Mouse (Mus musculus) megakaryocyte, embryonic 14.5 days (primary cell): ENCODE results near the gene Sh2d4b. TPM values are rescaled to one million over a fixed set of nuclear protein-coding genes. Genes with fewer than 3 reads are reported as not detected.

ENCODE experiments used
- H3K27me3 ChIP-seq: replicated peaks from 2 replicates; pipeline ENCODE3; 2012; ENCODE audit warnings: inconsistent platforms
- H3K36me3 ChIP-seq: replicated peaks from 2 replicates; pipeline ENCODE3; 2012; ENCODE audit warnings: low read length, inconsistent platforms, mixed read lengths
- H3K4me1 ChIP-seq: 2 replicates; pipeline ENCODE4 v1.6.1; 2012; ENCODE audit warnings: inconsistent platforms
- H3K4me3 ChIP-seq: replicated peaks from 2 replicates; pipeline ENCODE3; 2012; ENCODE audit warnings: moderate library complexity, mild to moderate bottlenecking, inconsistent platforms
- H3K9me3 ChIP-seq: 2 replicates; pipeline ENCODE4 v1.6.1; 2012; ENCODE audit warnings: inconsistent platforms
- FLI1 ChIP-seq: IDR thresholded peaks from 2 replicates; pipeline ENCODE4 v1.6.1; 2012; ENCODE audit warnings: low read length, inconsistent platforms, mixed read lengths
- GATA1 ChIP-seq: IDR thresholded peaks from 3 replicates; pipeline ENCODE4 v1.6.1; 2012; ENCODE audit warnings: mixed read lengths, low read length, inconsistent platforms, borderline replicate concordance
- polyA plus RNA-seq: library from polyadenylated mRNA; stranded (reverse); fragments of >175 nt; gene quantifications from 2 replicates; pipeline ENCODE4 v1.2.3, GENCODE M21; 2012; ENCODE audit warnings: low replicate concordance; ENCODE audit not compliant: insufficient read depth

Sh2d4b gene
- polyA plus RNA-seq, 1 experiment: 1.1 TPM

- Histone ChIP-seq H3K36me3 (peaks cover 8% of the 10 kb centered on the region), H3K4me1 (peaks cover 27% of the 10 kb centered on the region), H3K9me3 (no peaks in the 10 kb centered on the region), H3K27me3 (no peaks in the 10 kb centered on the region), H3K4me3 (no peak overlapping the region)
- no peak for TF ChIP-seq GATA1
- no peak for TF ChIP-seq FLI1
These were observed 818 bp upstream of the Sh2d4b start for GRCm38 (mm10) chr14:40893884-40894283.

- TF ChIP-seq FLI1: no peak
- Histone ChIP-seq H3K4me1 (peaks cover 27% of the 10 kb centered on the region), H3K9me3 (no peaks in the 10 kb centered on the region), H3K4me3 (no peak overlapping the region), H3K27me3 (no peaks in the 10 kb centered on the region), H3K36me3 (no peaks in the 10 kb centered on the region)
These were observed 690 bp downstream of the Sh2d4b start for GRCm38 (mm10) chr14:40892326-40892825.

DNA sequence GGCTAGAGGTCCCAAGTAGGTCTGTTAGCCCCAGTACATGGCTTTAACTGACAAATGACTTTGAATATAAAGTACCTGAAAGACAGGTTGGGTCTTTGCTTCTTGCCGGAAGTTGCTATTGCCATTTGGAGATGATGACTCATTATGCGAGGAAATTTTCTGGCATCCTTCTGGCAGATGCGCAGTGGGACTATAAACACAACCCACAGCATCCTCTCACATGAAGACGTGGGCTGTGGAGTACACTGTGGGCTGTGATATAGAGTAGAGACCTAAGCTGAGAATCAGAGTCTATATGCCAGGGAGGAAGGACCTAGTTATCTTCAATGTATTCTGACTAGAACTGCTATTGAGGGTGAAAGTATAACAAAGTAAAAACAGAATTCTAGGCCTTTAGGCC lies 1.6 kb downstream of the Sh2d4b start:
- Histone ChIP-seq H3K9me3 (no peaks in the 10 kb centered on the region), H3K27me3 (no peaks in the 10 kb centered on the region), H3K4me3 (no peak overlapping the region), H3K4me1 (peaks cover 28% of the 10 kb centered on the region), H3K36me3 (no peaks in the 10 kb centered on the region)
- TF ChIP-seq GATA1 (no peak), FLI1 (no peak)

DNA sequence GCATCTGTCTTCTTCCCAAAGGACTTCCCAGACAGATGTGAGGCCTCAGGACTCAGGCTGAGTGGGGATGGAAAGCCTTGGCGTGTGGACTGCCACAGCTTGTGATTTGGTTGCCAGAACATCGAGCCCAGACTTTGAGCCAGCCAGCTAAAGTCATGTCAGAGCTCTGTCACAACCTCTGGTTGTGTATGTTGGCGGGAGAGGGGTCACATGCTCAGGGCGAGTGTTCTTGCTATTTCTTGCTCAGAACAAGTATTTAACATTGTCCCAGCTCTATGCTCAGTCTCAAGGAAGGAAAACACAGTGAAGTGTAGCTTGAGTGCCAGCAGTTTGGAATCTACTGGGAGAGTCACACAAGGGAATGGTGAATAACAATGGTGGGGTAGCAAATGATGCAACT lies 3.4 kb downstream of the Sh2d4b start:
- H3K9me3 ChIP-seq: no peaks in the 10 kb centered on the region
- no peaks in the 10 kb centered on the region for H3K27me3 ChIP-seq
- TF ChIP-seq GATA1: no peak
- no peak for TF ChIP-seq FLI1
- H3K4me3 ChIP-seq: no peak overlapping the region
- peaks cover 32% of the 10 kb centered on the region for H3K4me1 ChIP-seq
- no peaks in the 10 kb centered on the region for H3K36me3 ChIP-seq

- TF ChIP-seq FLI1 (no peak), GATA1 (no peak)
- Histone ChIP-seq H3K36me3 (no peaks in the 10 kb centered on the region), H3K27me3 (no peaks in the 10 kb centered on the region), H3K4me1 (peaks cover 27% of the 10 kb centered on the region), H3K9me3 (no peaks in the 10 kb centered on the region), H3K4me3 (no peak overlapping the region)
These were observed 3.9 kb downstream of the Sh2d4b start for GRCm38 (mm10) chr14:40889181-40889580.

- H3K36me3 ChIP-seq: no peaks in the 10 kb centered on the region
- H3K4me3 ChIP-seq: no peak overlapping the region
- no peaks in the 10 kb centered on the region for H3K9me3 ChIP-seq
- H3K4me1 ChIP-seq: peaks cover 15% of the 10 kb centered on the region
- H3K27me3 ChIP-seq: no peaks in the 10 kb centered on the region
- TF ChIP-seq GATA1: no peak
- TF ChIP-seq FLI1: no peak
These were observed 6.5 kb downstream of the Sh2d4b start for GRCm38 (mm10) chr14:40886428-40887202.

DNA sequence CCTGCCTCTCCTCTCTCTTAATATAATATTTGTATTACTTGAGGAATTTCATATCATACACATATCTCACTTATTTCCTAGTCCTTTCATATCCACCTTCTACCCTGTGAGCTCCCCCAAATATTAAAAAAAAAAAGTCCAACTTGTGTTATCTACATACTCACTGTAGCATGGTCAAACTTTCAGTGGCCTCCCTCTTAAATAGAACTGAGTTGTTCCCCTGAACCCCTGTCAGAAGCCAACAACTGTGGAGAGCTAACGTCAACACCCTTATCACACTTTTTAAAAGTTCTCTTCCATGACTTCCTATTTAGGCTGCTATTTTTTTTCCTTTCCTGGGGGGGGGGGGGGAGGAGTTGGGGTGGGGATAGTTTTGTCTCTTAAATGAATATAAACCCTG lies 7.3 kb downstream of the Sh2d4b start:
- H3K4me3 ChIP-seq: no peak overlapping the region
- no peaks in the 10 kb centered on the region for H3K27me3 ChIP-seq
- TF ChIP-seq FLI1 (no peak), GATA1 (no peak)
- H3K36me3 ChIP-seq: no peaks in the 10 kb centered on the region
- peaks cover 15% of the 10 kb centered on the region for H3K4me1 ChIP-seq
- no peaks in the 10 kb centered on the region for H3K9me3 ChIP-seq

DNA sequence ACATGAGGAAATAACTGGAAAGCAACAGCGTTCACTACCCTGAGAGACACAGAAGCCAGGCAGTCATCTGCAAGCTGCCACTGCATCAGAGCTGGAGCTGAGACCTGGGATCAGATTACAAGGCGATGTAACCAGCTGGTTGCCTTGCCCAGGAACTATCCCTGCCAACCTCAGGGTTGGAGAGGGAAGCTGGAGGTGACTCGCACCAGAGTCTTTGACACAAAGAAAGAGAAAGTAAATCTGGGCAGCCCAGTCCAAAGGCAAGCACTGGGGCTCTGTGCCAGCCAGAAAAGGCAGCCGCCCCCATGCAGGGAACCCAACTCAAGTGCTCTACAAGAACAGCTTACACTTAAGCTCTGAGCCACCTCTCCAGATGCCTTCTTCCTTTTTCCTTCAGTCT lies 7.8 kb downstream of the Sh2d4b start:
- H3K4me3 ChIP-seq: no peak overlapping the region
- H3K36me3 ChIP-seq: no peaks in the 10 kb centered on the region
- peaks cover 15% of the 10 kb centered on the region for H3K4me1 ChIP-seq
- no peaks in the 10 kb centered on the region for H3K27me3 ChIP-seq
- no peak for TF ChIP-seq FLI1
- no peak for TF ChIP-seq GATA1
- H3K9me3 ChIP-seq: no peaks in the 10 kb centered on the region

DNA sequence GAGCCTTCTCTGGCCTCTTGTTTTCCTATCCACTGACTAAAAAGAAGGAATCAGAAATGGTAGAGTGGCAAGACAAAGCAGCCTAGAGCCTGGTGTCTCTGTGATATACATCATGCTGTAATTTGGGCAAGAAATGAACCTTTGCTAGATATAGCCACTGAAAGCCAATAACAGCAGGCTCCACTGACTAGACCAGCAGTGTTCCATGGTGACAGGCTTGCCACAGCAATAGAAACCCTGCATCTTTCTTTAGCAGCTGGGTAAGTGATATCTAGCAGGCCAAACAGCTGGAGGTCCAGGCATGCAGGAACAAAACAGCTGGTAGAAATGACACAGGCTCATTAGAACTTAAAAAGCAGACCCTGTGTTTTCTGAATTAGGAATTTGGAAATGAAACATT lies 18.5 kb downstream of the Sh2d4b start:
- Histone ChIP-seq H3K4me3 (no peak overlapping the region), H3K27me3 (no peaks in the 10 kb centered on the region), H3K9me3 (no peaks in the 10 kb centered on the region), H3K4me1 (no peaks in the 10 kb centered on the region), H3K36me3 (peaks cover 15% of the 10 kb centered on the region)
- no peak for TF ChIP-seq GATA1
- TF ChIP-seq FLI1: no peak

GRCm38 (mm10) chr14:40873961-40874360 lies 19.1 kb downstream of the Sh2d4b start:
- peaks cover 15% of the 10 kb centered on the region for H3K36me3 ChIP-seq
- TF ChIP-seq GATA1 (no peak), FLI1 (no peak)
- no peaks in the 10 kb centered on the region for H3K4me1 ChIP-seq
- H3K27me3 ChIP-seq: no peaks in the 10 kb centered on the region
- H3K9me3 ChIP-seq: no peaks in the 10 kb centered on the region
- no peak overlapping the region for H3K4me3 ChIP-seq

- no peaks in the 10 kb centered on the region for H3K4me1 ChIP-seq
- TF ChIP-seq FLI1 (no peak), GATA1 (no peak)
- no peaks in the 10 kb centered on the region for H3K9me3 ChIP-seq
- no peaks in the 10 kb centered on the region for H3K27me3 ChIP-seq
- peaks cover 23% of the 10 kb centered on the region for H3K36me3 ChIP-seq
- no peak overlapping the region for H3K4me3 ChIP-seq
These were observed 22.5 kb downstream of the Sh2d4b start for GRCm38 (mm10) chr14:40870598-40870997.
